20 mouse cellular contexts compared by ENCODE assay signal in the genomic region with DNA sequence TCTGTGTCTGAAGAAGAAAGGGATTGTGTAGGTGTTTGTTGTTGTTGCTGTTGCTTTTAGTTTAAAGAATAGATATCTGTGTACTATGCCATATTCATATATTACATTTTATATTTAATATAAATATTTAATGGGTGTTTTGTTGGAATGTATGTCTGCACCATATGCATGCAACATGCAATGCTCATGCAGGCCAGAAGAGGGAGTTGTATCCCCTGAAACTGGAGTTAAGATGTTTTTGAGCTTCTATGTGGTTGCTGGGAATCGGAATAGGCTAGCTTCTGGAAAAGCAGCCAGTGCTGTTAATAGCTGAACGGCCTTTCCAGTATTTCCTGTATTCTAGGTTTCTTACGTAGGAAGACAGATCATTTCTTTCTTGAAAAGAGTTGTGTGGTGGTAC. TPM values are rescaled to one million over a fixed set of nuclear protein-coding genes. Genes with fewer than 3 reads are reported as not detected.
DNase-seq lines count a peak whose midpoint lies in the region; ATAC-seq and TF ChIP-seq lines count a peak whose summit lies in the region.
"Had no signal": no experiment of that assay in that cellular context is flagged by ENCODE, and none has a peak within 500 bp of the region (broad histone marks: within the 10 kb centered on the region; RNA-seq: fewer than 3 reads in every experiment).

No protein-coding gene starts in this region.

- H3K79me2 ChIP-seq in MEL (ENCODE audit: control insufficient read depth, insufficient read depth, low read length, poor library complexity): no peaks in the 10 kb centered on the region

- DNase-seq in midbrain, postnatal 0 days (ENCODE audit: low spot score): no peak
- no peak for DNase-seq in midbrain, embryonic 14.5 days
- peak; percentile 39 for DNase-seq in MEL (ENCODE audit: low read depth, low spot score)
- DNase-seq in splenic B cell, adult 2 months (ENCODE audit: low read depth, low spot score): peak; percentile 3
- DNase-seq in embryo, embryonic 9.5 days (ENCODE audit: extremely low spot score): no peak
- DNase-seq in left cerebral cortex, postnatal 10 days (ENCODE audit: extremely low spot score in 1 of 2, low spot score in 2 of 2): no peak
- DNase-seq: adrenal gland, postnatal 10 days; cerebellum, adult 2 months; gastrocnemius, postnatal 14 days; heart, postnatal 4 days; right cerebral cortex, postnatal 4 days had no signal

- H3K27me3 ChIP-seq in intestine, postnatal 0 days (replicated peaks; ENCODE audit: control insufficient read depth, insufficient read depth, low read length): no peaks in the 10 kb centered on the region
- H3K27me3 ChIP-seq in intestine, embryonic 15.5 days (replicated peaks): no peaks in the 10 kb centered on the region
- no peaks in the 10 kb centered on the region for H3K27me3 ChIP-seq in midbrain, postnatal 0 days (ENCODE audit: insufficient read depth, low read length)
- no peaks in the 10 kb centered on the region for H3K27me3 ChIP-seq in midbrain, embryonic 14.5 days (ENCODE audit: control insufficient read depth, insufficient read depth, low read length)
- H3K27me3 ChIP-seq in MEL (ENCODE audit: control insufficient read depth in 1 of 2, insufficient read depth in 2 of 2, low read length in 2 of 2): no peaks in the 10 kb centered on the region
- H3K27me3 ChIP-seq in splenic B cell, adult 2 months (ENCODE audit: control insufficient read depth, insufficient read depth, low read length, poor library complexity, severe bottlenecking): no peaks in the 10 kb centered on the region
- H3K27me3 ChIP-seq: embryonic facial prominence, embryonic 13.5 days; limb, embryonic 12.5 days; midbrain, embryonic 12.5 days; neural tube, embryonic 15.5 days had no signal

- H3K4me3 ChIP-seq in intestine, postnatal 0 days (ENCODE audit: low read depth, low read length): no peak overlapping the region
- no peak overlapping the region for H3K4me3 ChIP-seq in intestine, embryonic 15.5 days (replicated peaks)
- no peak overlapping the region for H3K4me3 ChIP-seq in midbrain, postnatal 0 days (ENCODE audit: low read depth, low read length)
- no peak overlapping the region for H3K4me3 ChIP-seq in midbrain, embryonic 14.5 days (replicated peaks; ENCODE audit: low read depth, low read length)
- no peak overlapping the region for H3K4me3 ChIP-seq in MEL (ENCODE audit: control insufficient read depth in 1 of 2, insufficient read depth in 1 of 2, low read depth in 2 of 2, low read length in 2 of 2)
- H3K4me3 ChIP-seq: embryonic facial prominence, embryonic 13.5 days; heart, embryonic 10.5 days; limb, embryonic 12.5 days; midbrain, embryonic 12.5 days; myocyte; neural tube, embryonic 15.5 days had no signal

- peaks cover 7% of the 10 kb centered on the region for H3K36me3 ChIP-seq in intestine, postnatal 0 days (ENCODE audit: control insufficient read depth, insufficient read depth)
- peaks cover 4% of the 10 kb centered on the region; the same call in 1 of the 2 replicates for H3K36me3 ChIP-seq in intestine, embryonic 15.5 days
- H3K36me3 ChIP-seq in midbrain, postnatal 0 days (ENCODE audit: insufficient read depth, low read length): peaks cover 16% of the 10 kb centered on the region
- peaks cover 27% of the 10 kb centered on the region for H3K36me3 ChIP-seq in midbrain, embryonic 14.5 days (ENCODE audit: control insufficient read depth, insufficient read depth, low read length)
- H3K36me3 ChIP-seq in MEL (ENCODE audit: control insufficient read depth in 1 of 2, insufficient read depth in 2 of 2, low read length in 2 of 2): peaks cover 0 to 6% of the 10 kb centered on the region in 2 experiments; a peak in 2 of 4 replicates
- H3K36me3 ChIP-seq in splenic B cell, adult 2 months (ENCODE audit: control insufficient read depth, insufficient read depth, low read length, poor library complexity, severe bottlenecking): peaks cover 9% of the 10 kb centered on the region; the same call in 1 of the 2 replicates

- 96% methylated on average over 3 of the region's 3 CpGs for WGBS in intestine, postnatal 0 days
- 97% methylated on average over 3 of the region's 3 CpGs for WGBS in intestine, embryonic 15.5 days
- WGBS in midbrain, postnatal 0 days: 94% methylated on average over 3 of the region's 3 CpGs
- 98% methylated on average over 3 of the region's 3 CpGs for WGBS in midbrain, embryonic 14.5 days

- TF ChIP-seq EP300 in MEL (IDR thresholded peaks at IDR 0.05; ENCODE audit: low read depth in 1 of 2, low read length in 2 of 2): no peak

- H3K9ac ChIP-seq in intestine, postnatal 0 days (ENCODE audit: low read depth, low read length): no peak overlapping the region
- no peak overlapping the region for H3K9ac ChIP-seq in intestine, embryonic 15.5 days
- no peak overlapping the region for H3K9ac ChIP-seq in midbrain, postnatal 0 days (replicated peaks; ENCODE audit: low read length, poor library complexity, severe bottlenecking)
- no peak overlapping the region for H3K9ac ChIP-seq in midbrain, embryonic 14.5 days (replicated peaks; ENCODE audit: low read length)
- no peak overlapping the region for H3K9ac ChIP-seq in MEL (ENCODE audit: control insufficient read depth, low read depth, low read length, poor library complexity, severe bottlenecking)
- H3K9ac ChIP-seq: embryonic facial prominence, embryonic 13.5 days; limb, embryonic 12.5 days; midbrain, embryonic 12.5 days; neural tube, embryonic 15.5 days had no signal

- no peak overlapping the region for H3K4me2 ChIP-seq in intestine, postnatal 0 days (replicated peaks; ENCODE audit: low read depth)
- no peak overlapping the region for H3K4me2 ChIP-seq in intestine, embryonic 15.5 days (replicated peaks)
- no peak overlapping the region for H3K4me2 ChIP-seq in midbrain, postnatal 0 days (ENCODE audit: low read depth, low read length, poor library complexity, severe bottlenecking)
- H3K4me2 ChIP-seq in midbrain, embryonic 14.5 days (ENCODE audit: low read length): no peak overlapping the region
- H3K4me2 ChIP-seq: embryonic facial prominence, embryonic 13.5 days; limb, embryonic 12.5 days; midbrain, embryonic 12.5 days; neural tube, embryonic 15.5 days had no signal

- peak; percentile 38 for TF ChIP-seq RAD21 in MEL (IDR thresholded peaks at IDR 0.05; ENCODE audit: low read depth, low read length)

- TF ChIP-seq POLR2A in MEL (IDR thresholded peaks at IDR 0.05; ENCODE audit: control insufficient read depth in 1 of 2, insufficient read depth in 1 of 2, low read depth in 1 of 2, low read length in 2 of 2, poor library complexity in 1 of 2): no peak

- H3K4me1 ChIP-seq in intestine, postnatal 0 days (replicated peaks; ENCODE audit: control insufficient read depth, insufficient read depth, low read length): 0 out of 2 replicates have a peak, but pooled peaks cover 2% of the 10 kb centered on the region
- 0 out of 2 replicates have a peak, but pooled peaks cover 3% of the 10 kb centered on the region for H3K4me1 ChIP-seq in intestine, embryonic 15.5 days (replicated peaks)
- no peaks in the 10 kb centered on the region for H3K4me1 ChIP-seq in midbrain, postnatal 0 days (ENCODE audit: insufficient read depth, low read length)
- H3K4me1 ChIP-seq in midbrain, embryonic 14.5 days (ENCODE audit: control insufficient read depth, insufficient read depth, low read length): no peaks in the 10 kb centered on the region
- no peaks in the 10 kb centered on the region for H3K4me1 ChIP-seq in MEL (ENCODE audit: control insufficient read depth in 1 of 2, insufficient read depth in 2 of 2, low read length in 2 of 2)
- H3K4me1 ChIP-seq: limb, embryonic 12.5 days; midbrain, embryonic 12.5 days had no signal

- H3K9me3 ChIP-seq in intestine, postnatal 0 days (ENCODE audit: control insufficient read depth): no peaks in the 10 kb centered on the region
- no peaks in the 10 kb centered on the region for H3K9me3 ChIP-seq in intestine, embryonic 15.5 days
- H3K9me3 ChIP-seq in midbrain, postnatal 0 days (ENCODE audit: low read length): no peaks in the 10 kb centered on the region
- H3K9me3 ChIP-seq in midbrain, embryonic 14.5 days (ENCODE audit: control insufficient read depth, low read length): no peaks in the 10 kb centered on the region
- H3K9me3 ChIP-seq in MEL (replicated peaks; ENCODE audit: insufficient read depth, low read length): no peaks in the 10 kb centered on the region
- H3K9me3 ChIP-seq: embryonic facial prominence, embryonic 13.5 days; heart, embryonic 10.5 days; limb, embryonic 12.5 days; midbrain, embryonic 12.5 days; neural tube, embryonic 15.5 days had no signal

- intact Hi-C loops in left cerebral cortex, postnatal 10 days (cut with DNase I): no loop called here

- TF ChIP-seq CTCF in intestine, postnatal 0 days (IDR thresholded peaks at IDR 0.05; ENCODE audit: low read depth): peak; percentile 46
- TF ChIP-seq CTCF in midbrain, postnatal 0 days (IDR thresholded peaks at IDR 0.05): peak; percentile 56
- TF ChIP-seq CTCF in MEL (IDR thresholded peaks at IDR 0.05 in 2 of 3, conservative IDR thresholded peaks at IDR 0.05 in 1 of 3; ENCODE audit: control insufficient read depth in 1 of 3, insufficient read depth in 1 of 3, low read depth in 2 of 3, low read length in 3 of 3, poor library complexity in 1 of 3, severe bottlenecking in 1 of 3): peak; percentile 32 to 63 (median 48); a peak in 5 of 6 replicates

- H3K27ac ChIP-seq in intestine, postnatal 0 days (ENCODE audit: low read depth, low read length): no peak overlapping the region
- no peak overlapping the region for H3K27ac ChIP-seq in intestine, embryonic 15.5 days
- H3K27ac ChIP-seq in midbrain, postnatal 0 days (ENCODE audit: low read depth, low read length): no peak overlapping the region
- H3K27ac ChIP-seq in midbrain, embryonic 14.5 days (replicated peaks; ENCODE audit: low read depth, low read length): no peak overlapping the region
- no peak overlapping the region for H3K27ac ChIP-seq in MEL (ENCODE audit: control insufficient read depth, low read depth, low read length)
- H3K27ac ChIP-seq: embryonic facial prominence, embryonic 13.5 days; heart, embryonic 10.5 days; limb, embryonic 12.5 days; macrophage; midbrain, embryonic 12.5 days; neural tube, embryonic 15.5 days had no signal

- no peak for ATAC-seq in intestine, postnatal 0 days
- no peak for ATAC-seq in intestine, embryonic 15.5 days
- no peak for ATAC-seq in midbrain, postnatal 0 days (ENCODE audit: low FRiP score)
- ATAC-seq in midbrain, embryonic 14.5 days (ENCODE audit: low FRiP score, low TSS enrichment): no peak

RNA-seq across cellular contexts. Expression of gene Ric8b, which starts 28.3 kb away (rescaled TPM):
- polyA plus RNA-seq in intestine, postnatal 0 days (2015; fragmentation: Nextera tagmentation; extraction: Ambion mirVana): 6.7 and 7.0 TPM in 2 replicates
- 17.2 and 18.0 TPM in 2 replicates for polyA plus RNA-seq in intestine, embryonic 15.5 days (2015; fragmentation: Nextera tagmentation; extraction: Ambion mirVana)
- total RNA-seq in midbrain, postnatal 0 days (2014; rRNA removed): 48.4 and 61.2 TPM in 2 replicates
- polyA plus RNA-seq in midbrain, postnatal 0 days (2015; fragmentation: Nextera tagmentation; extraction: Ambion mirVana): 34.5 and 34.8 TPM in 2 replicates
- polyA plus RNA-seq in midbrain, embryonic 14.5 days (2014; fragmentation: Nextera tagmentation; extraction: Ambion mirVana): 44.7 and 48.5 TPM in 2 replicates
- total RNA-seq in MEL (2012; rRNA removed): 5.8 and 6.3 TPM in 2 replicates
- 1 to 10 TPM in 1 of 2 experiments, not detected in 1; 8.6 TPM for polyA plus RNA-seq in MEL (2012; ENCODE audit: insufficient read depth in 1 of 2, insufficient read length in 2 of 2, low read depth in 1 of 2, low replicate concordance in 2 of 2, missing spikeins in 1 of 2)
- 10 to 100 TPM; 41.5 to 44.7 TPM for total RNA-seq in left cerebral cortex, postnatal 10 days (2021)

Comparison
In these comparisons a context has a peak if more than half of its experiments do, and no peak if none do; other contexts are left out.
1. DNase-seq: peak in MEL (single experiment) and splenic B cell, adult 2 months (single experiment); none in midbrain, postnatal 0 days (single experiment), midbrain, embryonic 14.5 days (single experiment), embryo, embryonic 9.5 days (single experiment) and left cerebral cortex, postnatal 10 days (0 of 2).
2. Peak in every context shown above with its lines, with median percentiles within 50 percentile points of each other: CTCF ChIP-seq.